Mouse (Mus musculus): Measurements from ENCODE around the gene A730071L15Rik. TPM values are rescaled to one million over a fixed set of nuclear protein-coding genes. Genes with fewer than 3 reads are reported as not detected.

A730071L15Rik gene
- 0.41 and 0.49 TPM in 2 replicates for polyA plus RNA-seq (2011; ENCODE audit: insufficient read depth, insufficient read length, low read depth, missing spikeins)

GRCm38 (mm10) chr11:6199410-6200086 is at the start of gene A730071L15Rik:
Gene A730071L15Rik, plus strand, starts transcription at chr11:6200029.
- peaks cover under 1% of the 10 kb centered on the region; the same call in 1 of the 2 replicates for H3K36me3 ChIP-seq (ENCODE audit: control insufficient read depth, insufficient read depth, low read length, poor library complexity, severe bottlenecking)
- peak within 1 kb of the TSS; percentile 59 for H3K27ac ChIP-seq (ENCODE audit: insufficient read depth, low read length)
- no peaks in the 10 kb centered on the region for H3K27me3 ChIP-seq (ENCODE audit: control insufficient read depth, insufficient read depth, low read length, poor library complexity, severe bottlenecking)
- H3K9me3 ChIP-seq (replicated peaks; ENCODE audit: control insufficient read depth, insufficient read depth, low read length, poor library complexity, severe bottlenecking), result no peaks in the 10 kb centered on the region
- peak within 1 kb of the TSS; percentile 76 for H3K4me3 ChIP-seq (ENCODE audit: low read depth, low read length)
- TF ChIP-seq CTCF (IDR thresholded peaks at IDR 0.05; ENCODE audit: low read depth, low read length) (no peak), POLR2A (IDR thresholded peaks at IDR 0.05; ENCODE audit: insufficient read depth, low read length) (no peak), EP300 (IDR thresholded peaks at IDR 0.05; ENCODE audit: insufficient read depth, low read depth, low read length) (no peak)
- peaks cover 4% of the 10 kb centered on the region for H3K4me1 ChIP-seq (ENCODE audit: control insufficient read depth, insufficient read depth, low read length)
- H3K9ac ChIP-seq (ENCODE audit: low read depth, poor library complexity, severe bottlenecking), result peak within 1 kb of the TSS; percentile 85

DNA sequence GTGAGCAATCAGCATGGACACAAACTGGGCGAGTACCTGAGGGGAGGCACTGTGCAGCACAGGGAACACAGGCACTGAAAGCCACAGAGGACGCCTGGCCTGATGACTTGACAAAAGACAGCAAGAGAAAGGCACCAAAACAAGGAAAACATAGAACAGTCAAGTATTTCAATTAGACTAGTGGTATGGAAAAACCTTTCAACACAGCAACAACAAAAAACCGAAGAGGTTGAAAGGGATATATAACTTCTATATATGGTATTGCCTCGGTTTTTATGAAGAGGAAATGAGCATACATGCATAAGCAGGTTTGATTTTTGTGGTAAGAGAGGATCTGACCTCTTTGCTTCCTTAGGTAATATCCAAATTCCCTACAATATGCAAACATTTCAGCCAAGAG is 47.0 kb upstream of the A730071L15Rik start:
- peaks cover 24% of the 10 kb centered on the region for H3K9me3 ChIP-seq (replicated peaks; ENCODE audit: control insufficient read depth, insufficient read depth, low read length, poor library complexity, severe bottlenecking)
- H3K27ac ChIP-seq (ENCODE audit: insufficient read depth, low read length), result no peak overlapping the region
- no peak overlapping the region for H3K4me3 ChIP-seq (ENCODE audit: low read depth, low read length)
- H3K36me3 ChIP-seq (ENCODE audit: control insufficient read depth, insufficient read depth, low read length, poor library complexity, severe bottlenecking), result peaks cover 20% of the 10 kb centered on the region
- no peaks in the 10 kb centered on the region for H3K27me3 ChIP-seq (ENCODE audit: control insufficient read depth, insufficient read depth, low read length, poor library complexity, severe bottlenecking)
- no peak overlapping the region for H3K9ac ChIP-seq (ENCODE audit: low read depth, poor library complexity, severe bottlenecking)
- peaks cover 7% of the 10 kb centered on the region for H3K4me1 ChIP-seq (ENCODE audit: control insufficient read depth, insufficient read depth, low read length)
- TF ChIP-seq EP300 (IDR thresholded peaks at IDR 0.05; ENCODE audit: insufficient read depth, low read depth, low read length) (no peak), CTCF (IDR thresholded peaks at IDR 0.05; ENCODE audit: low read depth, low read length) (no peak)

- Histone ChIP-seq H3K9me3 (replicated peaks; ENCODE audit: control insufficient read depth, insufficient read depth, low read length, poor library complexity, severe bottlenecking) (peaks cover 17% of the 10 kb centered on the region), H3K27ac (ENCODE audit: insufficient read depth, low read length) (peak overlapping the region; percentile 39), H3K9ac (ENCODE audit: low read depth, poor library complexity, severe bottlenecking) (no peak overlapping the region), H3K27me3 (ENCODE audit: control insufficient read depth, insufficient read depth, low read length, poor library complexity, severe bottlenecking) (no peaks in the 10 kb centered on the region), H3K36me3 (ENCODE audit: control insufficient read depth, insufficient read depth, low read length, poor library complexity, severe bottlenecking) (peaks cover 15% of the 10 kb centered on the region), H3K4me1 (ENCODE audit: control insufficient read depth, insufficient read depth, low read length) (peaks cover 7% of the 10 kb centered on the region), H3K4me3 (ENCODE audit: low read depth, low read length) (no peak overlapping the region)
- TF ChIP-seq CTCF (IDR thresholded peaks at IDR 0.05; ENCODE audit: low read depth, low read length), result no peak
- TF ChIP-seq EP300 (IDR thresholded peaks at IDR 0.05; ENCODE audit: insufficient read depth, low read depth, low read length), result 0 out of 2 replicates have a peak, but pooled peaks have one; percentile 59
- TF ChIP-seq POLR2A (IDR thresholded peaks at IDR 0.05; ENCODE audit: insufficient read depth, low read length), result no peak
Observed at GRCm38 (mm10) chr11:6154211-6154701, 45.6 kb upstream of the A730071L15Rik start.

- no peak overlapping the region for H3K27ac ChIP-seq (ENCODE audit: insufficient read depth, low read length)
- no peaks in the 10 kb centered on the region for H3K9me3 ChIP-seq (replicated peaks; ENCODE audit: control insufficient read depth, insufficient read depth, low read length, poor library complexity, severe bottlenecking)
- TF ChIP-seq CTCF (IDR thresholded peaks at IDR 0.05; ENCODE audit: low read depth, low read length) (no peak), POLR2A (IDR thresholded peaks at IDR 0.05; ENCODE audit: insufficient read depth, low read length) (no peak), EP300 (IDR thresholded peaks at IDR 0.05; ENCODE audit: insufficient read depth, low read depth, low read length) (no peak)
- H3K36me3 ChIP-seq (ENCODE audit: control insufficient read depth, insufficient read depth, low read length, poor library complexity, severe bottlenecking), result no peaks in the 10 kb centered on the region
- H3K4me1 ChIP-seq (ENCODE audit: control insufficient read depth, insufficient read depth, low read length), result peaks cover 7% of the 10 kb centered on the region
- no peak overlapping the region for H3K9ac ChIP-seq (ENCODE audit: low read depth, poor library complexity, severe bottlenecking)
- no peaks in the 10 kb centered on the region for H3K27me3 ChIP-seq (ENCODE audit: control insufficient read depth, insufficient read depth, low read length, poor library complexity, severe bottlenecking)
- no peak overlapping the region for H3K4me3 ChIP-seq (ENCODE audit: low read depth, low read length)
Observed at GRCm38 (mm10) chr11:6156651-6157050, 43.2 kb upstream of the A730071L15Rik start.

DNA sequence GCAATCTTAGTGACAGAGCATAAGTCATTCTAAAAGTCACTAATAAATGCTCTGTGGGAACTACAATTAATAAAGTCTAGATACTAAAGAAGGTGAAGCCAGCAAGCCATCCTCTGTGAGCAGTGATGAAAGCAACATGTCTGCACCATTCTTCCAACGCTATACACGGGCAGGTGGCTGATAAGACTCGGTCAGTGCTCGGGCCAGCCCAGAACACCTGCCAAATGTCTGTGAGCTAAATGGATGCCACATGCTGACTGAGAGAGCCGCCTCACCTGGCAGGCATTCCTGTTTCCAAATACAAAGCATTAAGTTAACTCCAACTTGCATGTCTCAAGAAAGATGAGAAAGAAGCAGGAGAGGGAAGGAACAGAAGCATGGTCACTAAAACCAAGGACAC is 42.7 kb upstream of the A730071L15Rik start:
- no peak overlapping the region for H3K27ac ChIP-seq (ENCODE audit: insufficient read depth, low read length)
- TF ChIP-seq CTCF (IDR thresholded peaks at IDR 0.05; ENCODE audit: low read depth, low read length) (no peak), EP300 (IDR thresholded peaks at IDR 0.05; ENCODE audit: insufficient read depth, low read depth, low read length) (no peak), POLR2A (IDR thresholded peaks at IDR 0.05; ENCODE audit: insufficient read depth, low read length) (no peak)
- no peaks in the 10 kb centered on the region for H3K9me3 ChIP-seq (replicated peaks; ENCODE audit: control insufficient read depth, insufficient read depth, low read length, poor library complexity, severe bottlenecking)
- no peak overlapping the region for H3K9ac ChIP-seq (ENCODE audit: low read depth, poor library complexity, severe bottlenecking)
- peaks cover 7% of the 10 kb centered on the region for H3K4me1 ChIP-seq (ENCODE audit: control insufficient read depth, insufficient read depth, low read length)
- H3K27me3 ChIP-seq (ENCODE audit: control insufficient read depth, insufficient read depth, low read length, poor library complexity, severe bottlenecking), result no peaks in the 10 kb centered on the region
- H3K4me3 ChIP-seq (ENCODE audit: low read depth, low read length), result no peak overlapping the region
- H3K36me3 ChIP-seq (ENCODE audit: control insufficient read depth, insufficient read depth, low read length, poor library complexity, severe bottlenecking), result no peaks in the 10 kb centered on the region

GRCm38 (mm10) chr11:6158515-6158914 is 41.3 kb upstream of the A730071L15Rik start:
- Histone ChIP-seq H3K27me3 (ENCODE audit: control insufficient read depth, insufficient read depth, low read length, poor library complexity, severe bottlenecking) (no peaks in the 10 kb centered on the region), H3K36me3 (ENCODE audit: control insufficient read depth, insufficient read depth, low read length, poor library complexity, severe bottlenecking) (no peaks in the 10 kb centered on the region), H3K27ac (ENCODE audit: insufficient read depth, low read length) (no peak overlapping the region), H3K9me3 (replicated peaks; ENCODE audit: control insufficient read depth, insufficient read depth, low read length, poor library complexity, severe bottlenecking) (no peaks in the 10 kb centered on the region), H3K4me1 (ENCODE audit: control insufficient read depth, insufficient read depth, low read length) (peaks cover 7% of the 10 kb centered on the region), H3K4me3 (ENCODE audit: low read depth, low read length) (no peak overlapping the region), H3K9ac (ENCODE audit: low read depth, poor library complexity, severe bottlenecking) (no peak overlapping the region)
- TF ChIP-seq CTCF (IDR thresholded peaks at IDR 0.05; ENCODE audit: low read depth, low read length) (no peak), POLR2A (IDR thresholded peaks at IDR 0.05; ENCODE audit: insufficient read depth, low read length) (no peak), EP300 (IDR thresholded peaks at IDR 0.05; ENCODE audit: insufficient read depth, low read depth, low read length) (no peak)

Measured in ES-Bruce4 (cell line).